Mouse (Mus musculus): Measurements from ENCODE around the gene Sytl3.

GRCm38 (mm10) chr17:6783006-6783661 is 124.2 kb downstream of the Sytl3 start:
- TF ChIP-seq FLI1 (IDR thresholded peaks at IDR 0.05; ENCODE audit: low read length) (no peak), GATA1 (IDR thresholded peaks at IDR 0.05; ENCODE audit: borderline replicate concordance, low read length) (no peak)
